Mouse (Mus musculus): ENCODE data around the gene Zfp36.

Gene Zfp36

GRCm38 (mm10) chr7:28370051-28370450, 10.0 kb downstream of the Zfp36 start:
- no peak for DNase-seq (ENCODE audit: low read depth, low spot score)

- DNase-seq (ENCODE audit: low read depth, low spot score), result no peak
Measured at GRCm38 (mm10) chr7:28368276-28368920, 11.7 kb downstream of the Zfp36 start.

GRCm38 (mm10) chr7:28367663-28368275, 12.3 kb downstream of the Zfp36 start:
- no peak for DNase-seq (ENCODE audit: low read depth, low spot score)

- no peak for DNase-seq (ENCODE audit: low read depth, low spot score)
Measured at GRCm38 (mm10) chr7:28362441-28363060, 17.5 kb downstream of the Zfp36 start.

- DNase-seq (ENCODE audit: low read depth, low spot score), result no peak
Measured at GRCm38 (mm10) chr7:28361647-28362341, 18.3 kb downstream of the Zfp36 start.

GRCm38 (mm10) chr7:28360291-28360690, 19.8 kb downstream of the Zfp36 start:
- no peak for DNase-seq (ENCODE audit: low read depth, low spot score)

- no peak for DNase-seq (ENCODE audit: low read depth, low spot score)
Measured at GRCm38 (mm10) chr7:28359854-28360253, 20.2 kb downstream of the Zfp36 start.

GRCm38 (mm10) chr7:28358431-28358830, 21.6 kb downstream of the Zfp36 start:
- no peak for DNase-seq (ENCODE audit: low read depth, low spot score)

- no peak for DNase-seq (ENCODE audit: low read depth, low spot score)
Measured at GRCm38 (mm10) chr7:28357984-28358383, 22.1 kb downstream of the Zfp36 start.

GRCm38 (mm10) chr7:28356981-28357380, 23.1 kb downstream of the Zfp36 start:
- peak; percentile 72 for DNase-seq (ENCODE audit: low read depth, low spot score)

GRCm38 (mm10) chr7:28355221-28355620, 24.8 kb downstream of the Zfp36 start:
- no peak for DNase-seq (ENCODE audit: low read depth, low spot score)

GRCm38 (mm10) chr7:28354596-28354995, 25.5 kb downstream of the Zfp36 start:
- no peak for DNase-seq (ENCODE audit: low read depth, low spot score)

GRCm38 (mm10) chr7:28354113-28354581, 25.9 kb downstream of the Zfp36 start:
- DNase-seq (ENCODE audit: low read depth, low spot score), result no peak

- no peak for DNase-seq (ENCODE audit: low read depth, low spot score)
Measured at GRCm38 (mm10) chr7:28353267-28353666, 26.8 kb downstream of the Zfp36 start.

GRCm38 (mm10) chr7:28351676-28352191, 28.3 kb downstream of the Zfp36 start:
- no peak for DNase-seq (ENCODE audit: low read depth, low spot score)

- peak; percentile 98 for DNase-seq (ENCODE audit: low read depth, low spot score)
Measured at GRCm38 (mm10) chr7:28350155-28350883, 29.7 kb downstream of the Zfp36 start, which contains the start of gene Rps16. TSS of gene Rps16 (plus strand) at chr7:28350652.

- DNase-seq (ENCODE audit: low read depth, low spot score), result no peak
Measured at GRCm38 (mm10) chr7:28348601-28349000, 31.5 kb downstream of the Zfp36 start.

- DNase-seq (ENCODE audit: low read depth, low spot score), result no peak
Measured at GRCm38 (mm10) chr7:28347746-28348145, 32.3 kb downstream of the Zfp36 start.

GRCm38 (mm10) chr7:28344637-28345036, 35.4 kb downstream of the Zfp36 start:
- DNase-seq (ENCODE audit: low read depth, low spot score), result peak; percentile 80

- no peak for DNase-seq (ENCODE audit: low read depth, low spot score)
Measured at GRCm38 (mm10) chr7:28341381-28341780, 38.7 kb downstream of the Zfp36 start.

- peak; percentile 44 for DNase-seq (ENCODE audit: low read depth, low spot score)
Measured at GRCm38 (mm10) chr7:28339213-28339917, 40.7 kb downstream of the Zfp36 start.

Measured in forelimb bud, embryonic 11.5 days (tissue).